Mouse (Mus musculus): ENCODE measurements at regions not wholly inside any gene's neighbourhood (a gene's known extent, or its start where the extent isn't known, plus 50 kb on each side); places are given as distances from the start of the nearest gene placed in this dataset.
A peak's percentile ranks its signal among the peaks of the same experiment; 100 is the strongest.

DNA sequence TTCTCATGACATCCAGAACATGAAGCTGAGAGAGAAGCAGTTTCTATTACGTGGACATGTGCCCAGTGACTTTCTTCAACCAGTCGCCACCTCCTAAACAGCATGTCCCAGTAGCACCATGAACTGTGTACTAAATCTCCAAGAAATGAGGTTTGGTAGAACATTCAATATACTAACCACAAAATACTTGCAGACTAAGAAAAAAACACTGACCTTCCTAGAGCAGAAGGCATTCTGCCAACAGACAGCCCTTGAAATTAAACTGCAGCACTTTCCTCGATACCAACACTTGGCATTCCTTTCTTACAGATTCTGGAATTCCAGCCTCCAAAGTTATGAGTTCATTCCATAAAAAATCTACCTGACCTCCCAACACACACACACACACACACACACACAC lies 166.6 kb downstream of the Atp6ap1l start:
- DNase-seq: peak; percentile 5 to 9

DNA sequence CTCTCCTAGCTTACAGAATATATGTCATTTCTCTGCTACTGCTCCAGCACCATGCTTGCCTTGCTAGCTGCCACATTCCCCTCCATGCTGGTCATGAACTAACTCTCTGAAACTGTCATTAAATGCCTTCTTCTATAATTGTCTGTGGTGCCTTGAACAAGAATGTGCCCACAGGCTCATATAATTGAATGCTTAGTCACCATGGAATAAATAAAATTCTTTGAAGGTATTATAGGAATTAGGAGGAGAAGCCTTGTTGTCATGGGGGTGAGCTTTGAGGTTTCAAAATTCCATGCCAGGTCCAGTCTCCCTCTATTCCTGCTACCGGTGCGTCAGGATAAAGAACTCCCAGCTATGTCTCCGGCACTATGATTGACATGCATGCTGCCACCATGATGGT lies 171.9 kb downstream of the Atp6ap1l start:
- DNase-seq: no peak

DNA sequence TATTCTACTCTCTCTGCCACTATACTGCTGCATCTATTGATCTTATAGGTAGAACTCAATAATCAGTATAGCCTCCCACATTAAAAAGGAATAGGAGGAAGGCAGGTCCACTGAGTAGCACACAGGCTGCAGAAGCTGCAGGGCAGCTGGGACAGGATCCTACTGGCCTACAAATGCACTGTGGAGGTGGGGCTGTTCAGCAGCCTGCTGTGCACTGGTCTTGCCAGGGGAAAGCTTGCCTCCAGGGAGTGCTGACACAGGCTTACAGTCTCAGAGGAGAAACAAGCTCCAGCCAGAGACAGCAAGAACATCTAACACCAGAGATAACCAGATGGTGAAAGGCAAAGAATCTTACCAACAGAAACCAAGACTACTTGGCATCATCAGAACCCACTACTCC lies 176.1 kb downstream of the Atp6ap1l start:
- peak; percentile 10 to 27 for DNase-seq

DNA sequence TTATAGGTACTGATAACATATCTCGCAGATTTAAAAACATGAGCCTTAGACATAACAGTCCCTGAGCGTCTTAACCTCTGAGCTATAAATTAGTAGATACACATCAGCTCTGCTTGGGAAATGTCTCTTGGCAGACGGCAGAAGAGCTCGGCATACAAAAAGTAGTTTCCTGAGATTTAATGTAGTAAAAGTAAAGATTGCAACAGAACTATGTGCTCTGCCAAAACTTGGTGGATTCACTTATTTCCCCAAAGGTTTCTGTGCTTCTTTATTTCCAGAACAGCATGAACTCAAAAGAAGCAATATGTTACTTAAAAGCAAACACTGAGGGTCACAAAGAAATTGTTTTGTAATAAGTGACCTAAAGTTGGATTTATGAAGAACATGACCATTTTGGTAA lies 177.3 kb downstream of the Atp6ap1l start:
- no peak for DNase-seq

DNA sequence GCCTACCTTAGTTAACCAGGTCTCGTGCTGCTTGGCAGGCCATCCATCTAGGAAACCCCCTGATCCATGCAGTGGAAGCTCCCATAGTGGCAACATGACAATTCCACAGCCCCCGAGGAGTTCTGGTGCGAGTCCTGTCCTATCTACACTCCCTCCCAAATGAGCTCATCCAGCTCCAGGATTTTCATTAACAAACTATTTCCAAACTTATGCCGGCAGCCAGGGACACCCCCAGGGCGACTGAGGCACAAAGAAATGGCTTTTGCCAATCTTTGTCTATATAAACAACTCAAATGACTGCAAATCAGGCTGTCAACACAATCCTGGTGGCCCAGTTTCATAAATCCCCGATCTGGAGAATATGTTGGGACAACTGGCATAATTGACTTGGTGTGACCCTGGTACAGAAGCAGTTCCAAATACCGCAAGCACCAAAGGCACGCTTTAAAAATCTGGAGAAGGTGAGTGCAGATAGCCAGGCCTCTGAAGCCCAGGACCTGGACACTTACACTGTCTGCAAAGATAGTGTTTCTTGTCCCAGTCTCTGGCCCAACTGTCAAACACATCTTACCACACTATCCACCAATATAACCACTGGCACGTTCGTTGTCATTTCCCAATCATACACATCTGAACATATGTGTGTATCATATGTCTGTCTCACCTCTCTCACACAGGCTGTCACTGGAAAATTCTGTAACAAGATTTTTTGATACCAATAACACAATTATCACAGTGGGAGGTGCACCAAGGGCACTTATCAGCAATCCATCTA lies 179.9 kb downstream of the Atp6ap1l start:
- DNase-seq: no peak

DNA sequence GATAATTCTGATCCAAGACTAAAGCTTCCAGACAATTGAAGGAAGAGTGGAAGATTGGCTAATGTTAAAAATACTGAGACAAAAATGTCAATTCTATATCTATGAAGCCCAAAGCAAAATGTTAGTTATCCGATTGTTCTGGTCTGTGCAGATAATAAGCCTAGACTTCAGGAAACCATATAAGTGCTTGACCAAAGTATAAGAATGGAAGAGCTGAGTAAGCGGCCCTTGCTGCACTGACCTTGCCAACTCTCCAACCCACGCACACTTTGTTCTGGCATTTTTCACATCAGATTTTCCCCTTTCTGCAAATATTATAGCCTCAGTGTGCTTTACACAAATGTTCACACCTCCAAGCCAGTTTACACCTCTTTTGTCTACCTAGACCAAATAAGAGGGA lies 180.6 kb downstream of the Atp6ap1l start:
- DNase-seq: no peak

DNA sequence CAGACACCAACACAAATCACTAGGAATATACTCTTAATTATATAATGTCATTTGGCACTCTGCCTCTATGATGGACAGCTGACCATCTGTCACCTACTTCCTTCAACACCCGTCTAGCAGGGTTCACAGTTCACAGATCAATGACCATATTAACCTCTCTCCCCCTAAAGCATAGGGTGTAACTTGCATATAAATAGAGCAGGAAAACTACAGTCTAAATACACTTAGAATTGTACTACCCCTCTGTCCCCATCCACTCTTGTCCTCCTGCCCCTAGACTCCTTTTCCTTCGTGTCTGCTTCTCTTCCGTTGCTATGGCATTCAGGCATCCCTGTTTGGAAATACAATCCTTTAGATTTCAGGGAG lies 181.6 kb downstream of the Atp6ap1l start:
- no peak for DNase-seq

DNA sequence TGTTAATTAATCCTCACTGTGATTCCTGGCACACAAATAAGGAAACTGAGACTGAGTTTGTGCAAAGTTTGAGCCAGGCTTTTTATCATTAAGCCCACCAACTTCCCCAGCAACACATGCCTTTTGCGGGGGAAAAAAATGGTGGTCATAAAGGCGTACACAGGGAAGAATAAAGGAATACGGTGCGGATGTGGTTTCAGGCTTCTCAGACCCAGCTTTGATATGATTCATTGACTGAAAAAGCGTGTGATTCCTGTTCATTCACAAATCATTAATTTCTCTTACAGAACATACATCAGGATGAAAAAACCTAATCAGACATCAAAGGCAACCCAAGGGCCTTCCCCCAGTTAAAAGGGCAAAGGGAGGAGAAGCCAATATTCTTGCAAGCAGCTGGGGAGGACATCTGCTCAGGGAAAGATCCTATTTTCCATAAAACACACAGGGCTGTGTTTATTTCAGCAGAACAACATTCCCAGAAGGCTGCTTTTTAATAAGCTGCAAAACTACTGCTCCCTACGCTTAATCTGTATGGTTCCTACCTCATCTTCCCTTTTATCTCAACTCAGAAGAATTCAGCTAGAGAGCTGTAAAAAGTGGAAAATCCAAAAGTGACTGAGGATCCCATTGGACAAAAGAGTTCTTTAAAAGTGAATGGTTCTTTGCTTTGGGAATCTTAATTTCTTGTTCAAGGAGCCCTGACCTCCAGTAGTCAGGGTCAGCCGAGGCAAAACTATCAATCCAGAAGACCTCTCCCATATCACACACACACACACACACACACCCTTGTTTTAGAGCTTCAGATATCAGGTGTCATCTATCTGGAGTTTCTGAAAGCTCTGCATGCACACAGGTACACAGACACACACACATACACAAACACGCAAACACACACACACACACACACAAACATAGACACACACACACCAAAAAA lies 182.3 kb downstream of the Atp6ap1l start:
- no peak for DNase-seq

DNA sequence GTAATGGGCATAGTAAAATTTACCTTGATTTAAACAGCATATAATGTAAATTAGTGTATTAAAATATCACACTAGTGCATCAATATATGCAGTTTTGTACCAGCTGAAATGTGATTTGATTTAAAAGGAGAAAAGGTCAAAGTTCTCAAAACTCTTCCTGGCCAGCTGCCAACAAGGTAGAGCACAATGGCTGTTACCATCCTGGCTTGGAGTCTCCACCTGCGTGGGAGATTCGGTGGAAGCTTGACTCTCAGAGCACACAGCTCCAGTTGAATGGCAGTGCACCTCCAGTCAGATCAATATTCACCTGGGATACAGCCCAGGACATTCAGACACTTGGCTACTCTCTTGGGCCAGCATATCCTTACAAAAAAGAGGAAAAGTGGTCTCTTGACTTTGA lies 220.8 kb downstream of the Atp6ap1l start:
- no peak for DNase-seq

DNA sequence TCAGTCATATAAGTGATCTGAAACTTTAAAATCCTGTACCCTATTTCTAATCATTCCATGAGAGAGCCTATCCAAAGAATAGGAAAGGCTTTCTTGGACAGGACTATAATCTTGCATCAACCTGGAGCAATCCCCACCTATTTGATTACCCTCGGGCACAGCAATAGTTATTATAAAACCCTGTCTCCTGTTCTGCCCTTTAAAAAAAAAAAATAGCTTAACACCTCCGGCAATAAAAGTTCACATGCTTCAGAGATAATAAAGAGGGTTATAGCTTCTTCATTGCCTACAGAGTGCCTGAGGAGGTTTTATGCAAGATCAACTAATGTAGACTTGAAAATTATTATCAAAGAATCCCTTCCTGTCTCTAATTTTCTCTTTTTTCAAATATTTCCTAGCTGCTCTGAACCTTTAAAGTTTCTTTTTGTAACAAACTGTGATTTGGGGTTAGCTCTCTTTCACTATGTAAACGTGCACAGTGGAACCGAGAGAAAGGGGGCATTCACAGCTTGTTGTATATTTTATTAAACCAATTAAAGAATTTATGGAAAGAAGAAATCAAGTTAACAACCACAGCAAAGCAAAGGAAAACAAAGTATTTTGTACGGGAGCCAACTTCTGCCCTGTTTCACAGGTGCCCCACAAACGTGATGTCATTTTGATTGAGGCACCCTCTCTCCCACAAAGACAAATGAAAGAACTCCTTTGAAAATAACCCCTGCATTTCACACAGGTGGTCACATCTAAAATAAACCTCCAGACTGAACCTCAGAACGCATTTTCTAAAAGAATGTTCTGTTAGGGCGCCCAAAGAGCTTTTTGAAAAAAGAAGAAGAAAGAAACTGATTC lies 225.8 kb downstream of the Atp6ap1l start:
- DNase-seq: no peak

DNA sequence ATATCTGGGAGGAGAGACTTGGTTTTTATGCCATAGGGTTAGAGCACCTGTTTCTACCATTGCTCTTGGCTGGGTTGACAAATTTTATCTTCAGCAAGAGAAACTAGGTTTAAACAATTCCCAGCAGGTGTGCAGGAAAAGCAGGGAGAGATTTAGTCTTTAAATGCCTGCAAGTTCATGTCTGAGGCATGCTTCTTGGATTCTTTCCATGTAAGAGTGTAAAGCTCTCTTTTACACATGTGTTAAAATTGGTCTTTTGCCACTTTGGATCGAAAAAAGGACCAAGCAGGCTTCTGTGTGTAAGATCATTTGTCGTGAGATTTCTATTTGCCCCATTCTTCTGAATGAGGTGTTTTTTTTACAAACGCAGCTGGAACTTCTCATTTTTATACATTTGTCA lies 231.3 kb downstream of the Atp6ap1l start:
- no peak for DNase-seq

DNA sequence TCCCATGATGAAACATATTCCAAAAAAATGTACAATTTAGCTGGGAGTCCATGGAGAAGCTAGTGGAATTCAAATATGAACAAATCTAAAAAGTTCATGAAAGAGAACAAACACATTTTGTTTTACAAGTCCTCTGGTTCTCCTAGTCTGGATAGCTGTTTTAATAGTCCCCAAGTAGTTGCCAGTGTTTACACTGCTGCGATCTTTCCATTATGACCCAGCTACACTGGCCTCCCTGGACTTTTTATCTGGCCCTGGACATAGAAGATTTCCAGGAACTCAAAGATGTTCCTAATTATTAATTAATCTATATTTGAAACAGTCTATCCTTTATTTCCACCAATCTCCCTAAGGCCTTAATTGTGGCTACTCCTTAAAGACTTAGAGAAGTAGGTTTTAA lies 232.1 kb downstream of the Atp6ap1l start:
- no peak for DNase-seq

DNA sequence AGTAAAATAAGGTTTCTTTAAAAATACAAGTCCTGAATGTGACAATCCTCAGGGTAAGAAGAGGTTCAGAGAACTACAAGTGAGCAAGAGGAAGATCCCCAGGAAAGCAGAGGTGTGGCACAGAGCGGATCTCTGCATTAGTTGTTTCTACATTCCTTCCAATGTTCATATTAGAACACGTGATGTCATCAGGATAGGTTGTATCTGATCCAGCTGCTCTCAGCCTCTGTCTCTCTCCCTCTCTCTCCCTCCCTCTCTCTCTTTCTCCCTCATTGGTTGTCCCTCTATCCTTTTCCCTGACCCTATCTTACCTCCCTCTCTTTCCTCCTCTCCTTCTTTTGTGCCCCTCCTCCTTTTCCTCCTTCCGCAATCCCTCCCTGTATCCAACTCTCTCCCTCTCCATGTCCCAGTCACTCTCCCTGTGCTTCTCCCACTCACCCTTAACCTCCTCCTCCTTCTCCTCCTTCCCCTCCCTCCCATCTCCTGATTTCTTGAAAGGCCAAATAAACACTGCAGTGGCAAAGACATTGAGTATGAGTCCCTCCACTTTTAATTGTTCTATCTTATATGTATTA lies 243.5 kb downstream of the Atp6ap1l start:
- DNase-seq: no peak

DNA sequence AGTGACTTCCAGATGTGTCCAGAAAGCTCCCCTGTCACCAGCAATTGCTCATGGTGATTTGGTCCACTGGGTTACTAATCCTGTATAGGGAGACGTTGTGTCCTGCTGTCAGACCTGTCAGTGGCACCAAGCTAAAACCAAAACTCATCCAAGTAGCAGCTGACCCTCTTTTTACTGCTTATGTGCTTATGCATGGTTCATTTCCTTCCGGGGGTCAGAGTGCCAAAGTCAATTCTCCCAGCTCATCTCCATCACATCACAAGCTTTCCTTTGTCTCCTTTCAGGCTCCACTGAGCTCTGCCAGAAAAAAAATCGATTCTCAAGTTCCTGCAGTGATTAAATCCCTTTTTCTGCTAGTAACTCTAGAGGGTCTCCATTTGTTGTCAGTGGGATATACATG lies 244.2 kb downstream of the Atp6ap1l start:
- no peak for DNase-seq

DNA sequence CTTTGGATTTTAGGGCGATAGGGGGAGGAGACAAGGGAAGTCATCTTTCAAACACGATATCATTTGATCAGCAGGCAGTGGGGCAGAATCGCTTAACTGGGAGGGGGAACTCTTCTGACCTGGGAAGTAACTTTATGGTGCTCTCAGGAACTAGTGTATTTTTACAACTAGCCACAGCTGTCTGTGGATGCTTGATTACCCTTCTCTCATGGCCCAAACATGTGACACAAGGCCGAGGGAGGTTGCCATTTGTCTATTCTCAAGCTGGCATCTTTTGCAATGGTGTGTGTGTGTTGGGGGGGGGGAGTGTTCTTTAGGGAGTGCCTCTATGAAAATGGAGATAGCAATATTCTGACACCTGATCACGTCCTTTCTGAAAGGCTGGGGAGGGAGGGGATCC lies 246.1 kb downstream of the Atp6ap1l start:
- no peak for DNase-seq

DNA sequence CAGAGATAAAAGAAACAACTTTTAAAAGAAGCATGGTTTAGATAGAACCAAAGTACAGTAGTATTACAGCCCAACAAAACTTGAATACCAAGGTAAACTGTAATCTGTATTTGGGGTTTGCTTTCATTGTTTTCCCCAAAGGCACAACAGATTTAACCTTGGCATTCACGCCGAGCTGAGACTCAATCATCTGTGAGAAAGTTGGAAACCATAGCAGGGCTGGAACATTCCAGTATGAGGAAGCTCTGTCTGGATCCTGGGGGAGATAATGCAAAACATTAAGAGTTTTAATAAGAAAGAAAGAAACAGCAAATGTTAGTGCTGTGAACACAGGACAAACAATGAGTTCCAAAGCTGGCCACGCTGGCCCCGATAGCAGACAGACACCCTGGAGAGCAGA lies 258.8 kb downstream of the Atp6ap1l start:
- no peak for DNase-seq

DNA sequence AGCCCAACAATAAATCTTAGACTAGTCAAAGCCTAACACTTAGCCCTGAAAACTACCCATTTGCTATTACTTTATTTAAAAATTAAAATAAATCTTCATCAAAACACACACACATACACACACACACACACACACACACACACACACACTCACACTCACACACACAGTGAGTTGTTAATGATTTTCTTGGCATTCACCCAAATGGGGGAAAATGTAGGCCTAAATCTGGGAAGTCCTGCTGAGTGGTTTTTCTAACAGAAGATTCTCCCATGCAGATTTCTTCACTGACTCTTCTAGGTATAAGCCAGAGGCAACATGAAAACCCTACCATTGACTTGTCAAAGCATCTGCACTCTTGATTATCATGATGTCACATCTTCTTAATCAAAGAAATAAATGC lies 260.9 kb downstream of the Atp6ap1l start:
- DNase-seq: no peak

DNA sequence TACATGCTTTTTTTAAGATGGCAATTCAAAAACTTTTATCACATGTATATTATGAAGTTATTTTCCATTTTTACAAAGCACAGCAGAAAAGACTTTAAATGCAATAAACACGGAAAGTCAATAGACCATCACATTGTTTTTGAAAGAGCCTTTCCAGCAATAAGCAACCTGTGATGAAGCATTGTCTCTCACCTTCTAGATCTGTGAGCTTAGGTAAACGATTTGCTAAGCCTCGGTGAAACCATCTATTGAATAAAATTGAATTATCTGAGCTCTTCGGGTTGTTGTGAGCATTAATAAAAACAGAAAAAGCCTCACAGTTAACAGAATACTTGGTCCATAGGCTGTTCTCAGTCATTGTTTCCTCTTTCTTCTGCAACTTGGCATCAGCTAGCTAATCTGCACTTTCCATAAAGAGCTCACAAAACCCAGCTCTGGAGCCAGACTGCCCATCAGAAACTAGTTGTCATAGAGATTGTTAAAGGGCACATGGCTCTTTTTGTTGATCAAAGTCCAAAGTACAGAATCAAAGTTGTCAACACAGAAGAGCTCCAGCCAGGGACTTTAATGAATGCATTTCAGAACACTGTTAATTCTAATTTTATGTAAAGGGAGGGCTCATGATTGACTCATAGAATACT lies 261.5 kb downstream of the Atp6ap1l start:
- no peak for DNase-seq

DNA sequence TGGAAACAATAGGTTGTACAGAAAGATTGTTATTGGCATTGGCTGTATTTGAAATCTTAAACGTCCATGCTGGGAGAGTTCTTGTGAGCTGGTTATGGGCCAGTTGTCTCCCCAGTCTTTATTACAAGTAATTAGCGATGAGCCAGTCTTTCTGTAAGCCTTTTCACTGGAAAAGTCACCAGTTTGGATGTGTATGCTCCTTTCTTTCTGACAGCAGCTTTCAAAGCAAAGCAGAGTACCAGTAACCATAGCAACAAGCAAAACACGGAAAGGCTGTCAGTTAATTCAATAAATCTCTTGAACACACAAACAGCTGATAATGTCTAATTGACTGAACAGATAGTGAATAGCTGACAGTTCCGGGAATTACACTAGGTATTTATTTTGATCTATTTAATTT lies 262.0 kb downstream of the Atp6ap1l start:
- no peak for DNase-seq

DNA sequence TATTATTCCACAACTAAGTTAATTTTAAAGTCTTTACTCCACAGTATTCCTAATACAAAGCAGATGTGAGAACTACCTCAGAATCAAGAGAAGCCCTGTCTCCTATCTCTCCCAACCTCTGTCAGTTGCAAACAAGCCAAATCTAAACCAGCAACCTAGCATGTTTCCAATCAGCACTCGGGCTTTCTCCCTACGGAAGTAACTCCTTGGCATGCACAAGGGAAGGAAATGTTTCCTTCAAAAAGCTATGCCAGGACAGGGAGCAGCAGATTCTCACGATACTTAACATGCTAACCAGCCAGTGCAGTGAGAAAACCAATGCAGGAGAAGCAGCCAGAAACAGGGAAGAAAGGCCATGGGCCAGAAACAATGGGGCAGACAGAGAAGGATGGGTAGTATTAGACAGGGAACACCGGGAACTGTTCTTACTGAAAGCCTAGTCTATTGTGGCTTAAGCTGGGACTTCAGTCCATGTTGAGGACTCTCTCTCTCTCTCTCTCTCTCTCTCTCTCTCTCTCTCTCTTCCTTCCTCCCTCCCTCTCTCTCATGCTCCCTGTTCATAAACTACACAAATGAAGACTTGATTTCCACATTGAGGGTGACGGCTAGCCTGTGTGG lies 262.8 kb downstream of the Atp6ap1l start:
- no peak for DNase-seq

Measured in adrenal gland, postnatal 36 days (tissue).